Mouse (Mus musculus) thymus, postnatal 14 days (tissue): ENCODE results near the gene Zbed6.
A peak's percentile ranks its signal among the peaks of the same experiment; 100 is the strongest.

ENCODE experiments used
- DNase-seq: peaks from one replicate; pipeline ENCODE4 v3.0.0; 2021

Zbed6 gene

GRCm38 (mm10) chr1:133661203-133661933 is 683 bp upstream of the Zbed6 start, which contains the start of gene Gm38394:
Gene Gm38394 (minus strand): TSS chr1:133661318.
- DNase-seq: peak; percentile 92

- no peak for DNase-seq
These were observed 1.8 kb downstream of the Zbed6 start for GRCm38 (mm10) chr1:133658878-133659277.

DNA sequence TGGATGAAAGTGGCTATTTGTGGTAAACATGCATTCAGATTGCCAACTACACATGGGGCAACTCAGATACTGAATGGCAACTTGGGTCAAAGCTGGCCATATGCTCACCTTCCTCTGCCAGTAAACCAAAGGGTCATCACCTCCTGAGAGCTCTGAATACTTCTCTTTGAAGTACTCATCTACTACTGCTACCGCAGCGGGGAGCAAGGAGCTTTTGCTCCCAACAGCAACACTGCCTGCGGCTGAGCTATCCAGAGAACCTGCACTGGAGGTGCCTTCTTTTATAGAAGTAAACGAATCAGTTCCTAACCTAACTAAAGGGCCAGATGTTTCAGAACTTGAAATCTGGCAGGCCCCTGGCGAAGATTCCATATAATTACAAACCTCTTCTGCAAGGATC is 3.9 kb downstream of the Zbed6 start:
- DNase-seq: no peak

GRCm38 (mm10) chr1:133653033-133653432 is 7.7 kb downstream of the Zbed6 start:
- no peak for DNase-seq

DNA sequence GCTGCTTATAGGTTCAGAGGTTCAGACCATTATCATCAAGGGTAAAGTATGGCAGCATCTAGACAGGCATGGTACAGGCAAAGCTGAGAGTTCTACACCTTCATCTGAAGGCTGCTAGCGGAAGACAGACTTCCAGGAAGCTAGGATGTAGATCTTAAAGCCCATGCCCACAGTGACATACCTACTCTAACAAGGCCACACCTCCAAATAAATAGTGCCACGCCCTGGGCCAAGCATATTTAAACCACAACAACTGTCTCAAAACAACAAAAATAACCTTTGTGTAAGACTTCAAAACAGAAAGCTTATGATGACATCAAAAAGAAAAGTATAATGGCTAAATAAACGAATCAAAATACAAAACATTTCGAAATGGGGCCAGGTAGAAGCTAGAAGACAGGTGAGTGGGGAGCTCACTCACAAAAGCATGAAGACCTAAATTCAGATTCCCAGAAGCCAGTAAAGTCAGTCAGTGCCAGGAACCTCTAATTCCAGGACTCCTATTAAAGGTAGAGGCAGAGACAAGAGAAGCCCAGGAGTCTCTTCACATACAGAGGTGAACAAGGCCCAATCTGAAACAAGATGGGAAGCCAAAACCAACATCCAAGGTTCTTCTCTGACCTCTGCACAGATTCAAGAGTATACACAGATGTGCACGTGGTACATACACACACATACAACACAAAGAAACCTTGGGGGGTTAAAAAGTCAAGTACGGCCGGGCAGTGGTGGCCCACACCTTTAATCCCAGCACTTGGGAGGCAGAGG is 10.2 kb downstream of the Zbed6 start:
- no peak for DNase-seq

- DNase-seq: no peak
These were observed 15.0 kb downstream of the Zbed6 start for GRCm38 (mm10) chr1:133645652-133646051.

DNA sequence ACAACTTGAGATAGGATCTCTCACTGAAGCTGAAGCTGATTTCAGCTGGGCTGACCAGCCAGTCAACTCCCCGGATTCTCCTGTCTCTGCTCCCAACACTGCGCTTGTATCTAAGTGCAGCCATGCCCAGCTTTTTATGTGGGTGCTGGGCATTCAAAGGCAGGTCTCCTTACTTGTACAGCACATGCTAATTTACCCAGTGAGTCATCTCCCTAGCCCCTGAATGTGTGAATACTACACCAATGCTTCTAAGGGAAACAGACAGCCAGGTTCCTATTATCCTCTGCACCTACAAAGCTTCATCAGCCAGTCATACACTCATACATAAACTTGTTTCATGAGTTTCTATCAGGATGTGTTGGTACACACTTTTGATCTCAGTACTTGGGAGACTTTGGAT is 19.5 kb downstream of the Zbed6 start:
- DNase-seq: no peak

DNA sequence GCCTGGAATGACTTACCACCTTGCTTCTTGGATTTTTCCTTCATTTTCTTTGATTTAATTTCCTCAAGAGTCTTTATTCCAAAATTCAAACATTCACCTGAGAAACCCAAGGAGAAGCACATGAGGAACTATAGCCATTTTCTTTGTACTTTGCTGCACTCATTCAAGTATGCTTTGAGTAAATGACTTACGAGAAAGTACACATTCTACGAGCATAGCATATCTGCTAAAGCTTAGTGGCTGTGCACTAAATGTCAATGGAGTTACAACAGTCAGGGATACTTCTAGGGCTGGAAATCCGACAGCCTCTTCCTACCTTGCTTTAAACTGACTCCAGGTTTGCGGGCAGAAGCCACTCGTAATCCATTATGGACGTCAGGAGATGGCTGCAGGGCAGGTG is 22.2 kb downstream of the Zbed6 start:
- DNase-seq: no peak

DNA sequence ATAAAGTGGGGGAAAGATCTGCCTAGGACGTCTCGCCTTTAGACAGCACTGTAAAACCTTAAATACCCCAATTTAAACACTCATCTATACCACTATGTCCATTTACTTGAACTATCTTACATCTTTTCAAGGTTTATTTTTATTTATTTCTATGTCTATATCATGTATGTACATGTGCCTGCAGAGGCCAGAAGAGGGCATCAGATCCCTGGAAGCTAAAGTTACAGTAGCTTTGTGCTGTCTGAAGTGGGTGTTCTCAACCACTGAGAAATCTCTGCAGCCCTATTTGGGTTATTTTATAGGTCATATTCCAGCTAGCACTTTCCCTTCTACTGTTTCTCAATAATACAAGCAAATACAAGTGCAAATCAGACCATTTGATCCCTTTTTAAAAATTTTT is 28.5 kb downstream of the Zbed6 start:
- DNase-seq: peak; percentile 10

- no peak for DNase-seq
These were observed 35.6 kb downstream of the Zbed6 start for GRCm38 (mm10) chr1:133625052-133625451.

- no peak for DNase-seq
These were observed 42.4 kb downstream of the Zbed6 start for GRCm38 (mm10) chr1:133618311-133618710.

DNA sequence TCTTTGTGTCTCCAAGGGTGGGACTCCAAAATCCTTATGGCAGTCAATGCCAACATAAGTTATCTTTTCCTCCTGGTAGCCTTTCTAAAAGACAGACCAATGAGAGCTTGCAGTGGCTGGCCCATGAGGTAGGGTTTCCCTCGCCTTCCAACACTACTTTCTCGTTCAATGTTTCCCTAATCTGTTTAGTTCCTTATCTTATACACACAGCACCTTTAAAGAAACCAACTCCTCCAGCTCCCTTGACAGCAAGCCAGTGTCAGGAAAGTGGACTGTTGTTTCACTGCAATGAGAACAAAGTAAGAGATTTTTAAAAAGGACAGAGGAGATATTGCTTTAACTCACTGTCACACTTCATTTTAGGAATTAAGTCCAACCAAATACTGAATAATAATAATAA is 42.8 kb downstream of the Zbed6 start:
- no peak for DNase-seq

DNA sequence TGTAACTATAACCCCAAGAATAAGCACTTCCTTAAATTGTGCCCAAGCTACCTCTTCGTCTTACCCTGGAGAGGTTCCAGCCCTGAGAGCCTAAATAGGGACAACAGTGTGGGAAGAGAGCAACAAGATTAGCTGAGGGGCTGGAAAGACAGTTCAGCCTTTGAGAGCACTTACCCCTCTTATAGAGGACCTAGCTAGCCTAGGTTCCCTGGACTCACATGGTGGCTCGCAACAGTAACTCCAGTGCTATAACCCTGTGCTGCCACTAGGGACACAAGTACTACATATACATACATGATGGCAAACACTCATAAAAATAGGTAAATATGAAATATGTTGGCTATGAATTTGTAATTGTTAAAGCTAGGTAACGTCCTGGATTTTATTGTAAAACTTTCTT is 46.9 kb downstream of the Zbed6 start:
- peak; percentile 20 for DNase-seq

GRCm38 (mm10) chr1:133611436-133611835 is 49.2 kb downstream of the Zbed6 start:
- DNase-seq: no peak

GRCm38 (mm10) chr1:133610601-133611000 is 50.1 kb downstream of the Zbed6 start:
- DNase-seq: no peak

DNA sequence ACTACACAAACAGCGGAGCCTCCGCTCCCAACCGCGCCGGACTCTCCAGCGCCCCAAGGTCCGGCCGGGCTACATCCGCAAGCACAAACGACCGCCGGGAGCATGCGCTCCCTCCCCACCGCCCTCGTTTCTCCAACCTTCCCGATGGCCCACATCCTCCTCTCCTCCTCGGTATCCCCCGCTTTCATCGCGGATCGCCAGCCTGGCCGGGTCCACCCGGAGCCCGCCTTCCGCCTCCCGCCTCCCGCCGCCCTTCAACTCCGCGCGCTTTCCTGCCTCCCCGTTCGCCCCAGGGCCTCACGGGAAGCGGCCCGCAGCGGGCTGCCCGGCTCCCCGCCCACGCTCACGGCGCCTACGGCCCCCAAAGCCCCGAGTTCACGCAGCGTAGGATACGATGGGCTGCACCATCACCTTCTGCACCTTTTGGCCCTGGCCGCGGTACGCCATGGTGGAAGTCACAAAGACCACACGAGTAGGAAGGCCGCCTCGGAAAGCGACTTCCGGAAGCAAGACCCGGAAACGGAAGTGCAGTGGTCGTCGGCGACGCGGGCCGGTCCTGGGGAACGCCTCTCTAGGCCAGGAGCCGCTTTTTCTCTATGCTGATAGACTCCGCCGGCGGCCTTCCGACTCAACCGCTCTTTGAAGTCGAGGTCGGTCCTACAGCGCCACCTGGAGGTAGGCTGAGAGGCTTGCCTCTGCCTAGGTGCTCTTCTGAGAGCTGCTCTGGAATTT is 50.7 kb downstream of the Zbed6 start, which contains the start of gene Snrpe:
TSS of gene Snrpe (minus strand) at position 521 of the 732 bp plus-strand sequence.
- peak; percentile 97 for DNase-seq
